Mouse (Mus musculus) forebrain, embryonic 15.5 days (tissue): ENCODE data around the gene Heatr5a. TPM values are rescaled to one million over a fixed set of nuclear protein-coding genes. Genes with fewer than 3 reads are reported as not detected.

Experiments
- ATAC-seq: fragments of 200-750 bp; cut with Nextera tagmentation; replicated peaks from 2 replicates; pipeline ENCODE4 v1.8.0; 2017; ENCODE audit warnings: mild to moderate bottlenecking, moderate TSS enrichment, moderate library complexity
- H3K27ac ChIP-seq: fragments of 300-500 bp; sonication (generic); replicated peaks from 2 replicates; pipeline ENCODE4 v1.5.1; 2015; ENCODE audit warnings: mild to moderate bottlenecking, inconsistent platforms
- H3K27me3 ChIP-seq: fragments of 300-500 bp; sonication (generic); 2 replicates; pipeline ENCODE4 v1.6.1; 2015; ENCODE audit warnings: inconsistent platforms
- H3K36me3 ChIP-seq: fragments of 300-500 bp; sonication (generic); 2 replicates; pipeline ENCODE4 v1.6.1; 2015; ENCODE audit warnings: mild to moderate bottlenecking, inconsistent platforms
- H3K4me1 ChIP-seq: fragments of 300-500 bp; sonication (generic); 2 replicates; pipeline ENCODE4 v1.6.1; 2015; ENCODE audit warnings: inconsistent platforms
- H3K4me2 ChIP-seq: fragments of 300-500 bp; sonication (generic); replicated peaks from 2 replicates; pipeline ENCODE4 v1.6.1; 2015; ENCODE audit warnings: mild to moderate bottlenecking, inconsistent platforms
- H3K4me3 ChIP-seq: fragments of 300-500 bp; sonication (generic); 2 replicates; pipeline ENCODE4 v1.5.1; 2015; ENCODE audit warnings: mild to moderate bottlenecking, inconsistent platforms
- H3K9ac ChIP-seq: fragments of 300-500 bp; sonication (generic); replicated peaks from 2 replicates; pipeline ENCODE4 v1.6.1; 2015; ENCODE audit warnings: mild to moderate bottlenecking, inconsistent platforms
- H3K9me3 ChIP-seq: fragments of 300-500 bp; sonication (generic); 2 replicates; pipeline ENCODE4 v1.6.1; 2016; ENCODE audit warnings: inconsistent platforms
- WGBS: fragments of 180-500 bp; shearing (Covaris S2); methylation state at CpG from one replicate; pipeline ENCODE4 v1.1.7; 2015; ENCODE audit warnings: mixed read lengths; 5-methylcytosine and 5-hydroxymethylcytosine counted together
- polyA plus RNA-seq: library from polyadenylated mRNA; unstranded; fragments of >200 nt; fragmentation: Nextera tagmentation; extraction: Ambion mirVana; gene quantifications from 2 replicates; pipeline ENCODE4 v1.2.1, GENCODE M21; 2015

Gene Heatr5a
- polyA plus RNA-seq, 1 experiment from 2014 or later = 5.4 TPM

- peak overlapping the region; percentile 79 for H3K4me3 ChIP-seq
- H3K4me2 ChIP-seq = peak overlapping the region; percentile 68
- H3K27ac ChIP-seq = no peak overlapping the region
- peaks cover 16% of the 10 kb centered on the region for H3K4me1 ChIP-seq
- ATAC-seq = no peak
- H3K27me3 ChIP-seq = no peaks in the 10 kb centered on the region
- H3K36me3 ChIP-seq = no peaks in the 10 kb centered on the region
- H3K9me3 ChIP-seq = no peaks in the 10 kb centered on the region
- no peak overlapping the region for H3K9ac ChIP-seq
- WGBS = 29% methylated on average over 7 of the region's 7 CpGs
These were observed 1.2 kb downstream of the Heatr5a start for GRCm38 (mm10) chr12:51969876-51970275.

- no peaks in the 10 kb centered on the region for H3K9me3 ChIP-seq
- no peak overlapping the region for H3K27ac ChIP-seq
- no peaks in the 10 kb centered on the region for H3K27me3 ChIP-seq
- H3K9ac ChIP-seq = no peak overlapping the region
- no peak for ATAC-seq
- no peak overlapping the region for H3K4me3 ChIP-seq
- H3K4me1 ChIP-seq = peaks cover 16% of the 10 kb centered on the region
- H3K4me2 ChIP-seq = no peak overlapping the region
- H3K36me3 ChIP-seq = no peaks in the 10 kb centered on the region
- 91% methylated on average over 2 of the region's 2 CpGs for WGBS
These were observed 2.0 kb downstream of the Heatr5a start for GRCm38 (mm10) chr12:51969092-51969491.

DNA sequence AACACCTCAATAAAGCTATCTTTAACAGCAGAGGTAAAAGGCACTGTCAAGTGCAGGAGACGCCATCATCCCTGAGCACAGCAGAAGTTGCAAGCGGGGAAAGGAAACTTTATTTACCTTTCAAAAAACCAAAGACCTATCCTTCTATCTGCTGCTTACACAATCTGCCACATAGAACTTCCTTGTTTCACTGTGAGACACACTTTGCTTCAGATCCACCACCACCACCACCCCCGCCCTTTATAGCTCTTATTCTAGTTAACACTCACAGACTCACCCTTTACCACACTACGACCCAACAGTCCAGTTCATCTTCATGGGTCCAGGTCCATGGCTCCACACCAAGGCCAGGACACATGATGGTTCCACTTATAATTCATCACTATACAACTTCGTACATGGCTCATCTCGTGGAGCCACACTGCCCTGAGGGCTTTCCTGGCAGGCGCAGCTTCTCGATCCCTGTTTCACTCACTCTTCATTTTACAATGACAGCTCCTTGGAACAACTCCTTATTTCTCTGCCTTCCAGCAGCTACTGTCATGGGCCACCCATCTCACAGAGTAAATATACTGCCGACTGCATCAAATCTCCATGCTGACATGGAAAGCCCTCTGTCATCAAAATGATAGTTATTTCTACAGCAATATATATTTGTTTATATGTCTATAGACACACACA, 3.1 kb downstream of the Heatr5a start:
- no peak overlapping the region for H3K4me2 ChIP-seq
- no peak overlapping the region for H3K9ac ChIP-seq
- no peaks in the 10 kb centered on the region for H3K36me3 ChIP-seq
- H3K9me3 ChIP-seq = no peaks in the 10 kb centered on the region
- no peaks in the 10 kb centered on the region for H3K27me3 ChIP-seq
- H3K4me3 ChIP-seq = no peak overlapping the region
- WGBS = 85% methylated on average over 9 of the region's 9 CpGs
- peaks cover 16% of the 10 kb centered on the region for H3K4me1 ChIP-seq
- no peak overlapping the region for H3K27ac ChIP-seq
- ATAC-seq = no peak

- no peaks in the 10 kb centered on the region for H3K9me3 ChIP-seq
- H3K27ac ChIP-seq = no peak overlapping the region
- no peak overlapping the region for H3K9ac ChIP-seq
- H3K4me3 ChIP-seq = no peak overlapping the region
- H3K4me2 ChIP-seq = no peak overlapping the region
- H3K27me3 ChIP-seq = no peaks in the 10 kb centered on the region
- WGBS = 66% methylated on average over 6 of the region's 6 CpGs
- H3K36me3 ChIP-seq = peaks cover 10% of the 10 kb centered on the region; the same call in 1 of the 2 replicates
- no peaks in the 10 kb centered on the region for H3K4me1 ChIP-seq
- no peak for ATAC-seq
These were observed 13.5 kb downstream of the Heatr5a start for GRCm38 (mm10) chr12:51957626-51958025.

DNA sequence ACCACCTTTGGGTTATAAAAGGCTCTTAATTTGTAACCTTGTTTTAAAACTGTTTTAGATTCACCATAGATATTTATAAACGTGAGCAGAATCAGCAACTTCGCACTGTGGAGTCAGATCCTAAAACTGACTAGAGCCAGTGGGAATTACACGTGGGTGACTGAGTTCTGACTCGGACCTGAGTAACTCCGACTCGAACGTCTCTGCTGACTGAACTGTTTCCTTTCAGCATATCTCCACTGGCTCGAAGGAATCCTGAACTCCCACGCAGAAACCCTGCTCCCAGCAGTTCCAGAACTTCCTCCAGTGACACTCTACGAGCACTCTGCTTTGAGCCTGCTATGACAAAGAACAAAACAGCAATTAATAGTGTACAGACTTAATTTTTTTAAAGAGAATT, 18.8 kb downstream of the Heatr5a start:
- no peaks in the 10 kb centered on the region for H3K9me3 ChIP-seq
- no peak overlapping the region for H3K4me3 ChIP-seq
- 83% methylated on average over 10 of the region's 10 CpGs for WGBS
- peaks cover 33% of the 10 kb centered on the region for H3K36me3 ChIP-seq
- H3K27me3 ChIP-seq = no peaks in the 10 kb centered on the region
- no peak for ATAC-seq
- H3K9ac ChIP-seq = no peak overlapping the region
- no peak overlapping the region for H3K4me2 ChIP-seq
- H3K4me1 ChIP-seq = no peaks in the 10 kb centered on the region
- H3K27ac ChIP-seq = no peak overlapping the region

- Histone ChIP-seq H3K9me3 (no peaks in the 10 kb centered on the region), H3K9ac (no peak overlapping the region), H3K4me2 (no peak overlapping the region), H3K36me3 (peaks cover 26% of the 10 kb centered on the region), H3K27me3 (no peaks in the 10 kb centered on the region), H3K27ac (no peak overlapping the region), H3K4me3 (no peak overlapping the region), H3K4me1 (peaks cover 3% of the 10 kb centered on the region; the same call in 1 of the 2 replicates)
- 91% methylated on average over 10 of the region's 10 CpGs for WGBS
- ATAC-seq = no peak
These were observed 23.6 kb downstream of the Heatr5a start for GRCm38 (mm10) chr12:51947498-51947945.

DNA sequence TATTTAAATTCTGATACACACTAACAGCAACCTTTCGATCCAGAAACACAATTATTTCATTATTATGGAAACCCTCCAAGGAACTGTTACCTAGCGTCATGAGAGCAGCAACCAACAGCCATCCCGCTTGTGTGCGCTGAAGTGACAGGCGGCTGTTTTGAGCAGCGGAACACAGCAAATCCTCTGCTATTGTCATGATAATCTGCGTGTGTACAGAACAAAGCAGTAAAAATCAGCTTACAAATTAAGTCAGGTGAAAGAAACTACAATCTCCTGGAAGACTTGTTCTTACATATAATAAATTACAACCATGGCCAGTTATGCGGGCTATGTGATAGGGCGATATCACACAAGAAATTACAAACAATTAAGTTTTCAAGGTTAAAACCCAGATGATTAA, 25.8 kb downstream of the Heatr5a start:
- Histone ChIP-seq H3K27ac (no peak overlapping the region), H3K4me2 (no peak overlapping the region), H3K27me3 (no peaks in the 10 kb centered on the region), H3K36me3 (peaks cover 17% of the 10 kb centered on the region), H3K9ac (no peak overlapping the region), H3K4me1 (peaks cover 3% of the 10 kb centered on the region; the same call in 1 of the 2 replicates), H3K9me3 (no peaks in the 10 kb centered on the region), H3K4me3 (no peak overlapping the region)
- no peak for ATAC-seq
- 27% methylated on average over 9 of the region's 9 CpGs for WGBS

DNA sequence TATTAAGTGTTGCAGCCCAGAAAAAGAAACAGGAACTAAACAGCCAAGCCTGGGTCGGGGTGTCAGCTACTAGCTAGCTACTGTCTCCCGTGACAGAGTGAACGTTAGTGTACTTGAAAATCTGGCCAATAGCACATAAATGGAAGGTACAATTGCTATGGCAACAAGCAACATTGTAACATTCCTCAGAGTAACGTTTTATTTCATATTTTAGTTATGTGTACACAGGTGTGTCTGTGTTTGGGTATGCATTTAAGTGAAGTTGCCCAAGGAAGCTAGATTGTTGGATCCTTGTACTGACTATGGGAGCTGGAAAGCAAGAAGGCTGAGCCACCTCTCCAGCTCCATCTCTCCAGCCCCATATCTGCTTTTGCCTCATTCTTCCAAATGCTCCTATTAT, 31.3 kb downstream of the Heatr5a start:
- H3K4me3 ChIP-seq = no peak overlapping the region
- ATAC-seq = no peak
- H3K27ac ChIP-seq = no peak overlapping the region
- no peaks in the 10 kb centered on the region for H3K27me3 ChIP-seq
- no peak overlapping the region for H3K4me2 ChIP-seq
- 90% methylated on average over 4 of the region's 4 CpGs for WGBS
- H3K9me3 ChIP-seq = no peaks in the 10 kb centered on the region
- 0 out of 2 replicates have a peak, but pooled peaks cover 5% of the 10 kb centered on the region for H3K36me3 ChIP-seq
- H3K4me1 ChIP-seq = no peaks in the 10 kb centered on the region
- no peak overlapping the region for H3K9ac ChIP-seq

DNA sequence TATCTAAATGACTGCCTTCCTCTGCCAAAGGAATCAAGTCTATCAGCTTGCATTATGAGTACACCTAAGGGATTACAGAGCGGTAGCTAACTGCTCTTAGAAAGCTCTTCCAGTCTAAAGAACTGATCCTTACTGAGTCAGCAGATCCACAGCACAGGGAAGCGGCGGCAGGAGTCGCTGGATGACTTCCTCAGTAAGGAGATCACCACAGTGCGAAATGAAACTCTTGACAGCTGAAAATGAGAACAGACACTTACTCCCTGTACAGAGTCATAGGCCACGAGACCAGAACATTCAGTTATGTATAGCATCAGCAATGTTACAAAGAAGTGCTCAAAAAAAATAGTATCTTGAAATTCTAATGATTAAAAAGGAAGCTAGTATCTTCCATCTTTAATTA, 33.2 kb downstream of the Heatr5a start:
- H3K4me1 ChIP-seq = no peaks in the 10 kb centered on the region
- no peak overlapping the region for H3K27ac ChIP-seq
- no peaks in the 10 kb centered on the region for H3K27me3 ChIP-seq
- H3K9ac ChIP-seq = no peak overlapping the region
- no peak overlapping the region for H3K4me3 ChIP-seq
- H3K36me3 ChIP-seq = 0 out of 2 replicates have a peak, but pooled peaks cover 5% of the 10 kb centered on the region
- no peak for ATAC-seq
- WGBS = 82% methylated on average over 6 of the region's 6 CpGs
- no peaks in the 10 kb centered on the region for H3K9me3 ChIP-seq
- H3K4me2 ChIP-seq = no peak overlapping the region

DNA sequence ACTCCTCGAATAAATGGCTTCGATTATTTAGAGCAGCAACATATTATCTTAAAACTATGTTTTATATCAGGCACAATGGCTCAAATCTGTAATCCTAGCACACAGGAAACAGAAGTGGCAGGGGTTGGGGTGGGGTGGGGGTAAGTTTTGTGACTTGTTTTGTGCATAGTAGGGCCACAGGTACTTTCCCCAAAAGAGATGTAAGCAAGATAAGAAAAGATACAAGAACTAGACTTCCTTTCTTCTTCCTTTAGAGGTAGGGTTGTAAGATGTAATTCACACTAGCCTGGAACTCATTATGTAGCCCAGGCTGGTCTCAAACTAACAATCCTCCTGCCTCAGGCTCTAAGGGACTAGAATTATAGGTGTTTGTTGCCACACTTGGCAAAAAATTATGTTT, 41.5 kb downstream of the Heatr5a start:
- WGBS = 97% methylated on average over 2 of the region's 2 CpGs
- Histone ChIP-seq H3K27ac (no peak overlapping the region), H3K9ac (no peak overlapping the region), H3K4me1 (no peaks in the 10 kb centered on the region), H3K27me3 (no peaks in the 10 kb centered on the region), H3K4me2 (no peak overlapping the region), H3K36me3 (no peaks in the 10 kb centered on the region), H3K9me3 (no peaks in the 10 kb centered on the region), H3K4me3 (no peak overlapping the region)
- ATAC-seq = no peak

DNA sequence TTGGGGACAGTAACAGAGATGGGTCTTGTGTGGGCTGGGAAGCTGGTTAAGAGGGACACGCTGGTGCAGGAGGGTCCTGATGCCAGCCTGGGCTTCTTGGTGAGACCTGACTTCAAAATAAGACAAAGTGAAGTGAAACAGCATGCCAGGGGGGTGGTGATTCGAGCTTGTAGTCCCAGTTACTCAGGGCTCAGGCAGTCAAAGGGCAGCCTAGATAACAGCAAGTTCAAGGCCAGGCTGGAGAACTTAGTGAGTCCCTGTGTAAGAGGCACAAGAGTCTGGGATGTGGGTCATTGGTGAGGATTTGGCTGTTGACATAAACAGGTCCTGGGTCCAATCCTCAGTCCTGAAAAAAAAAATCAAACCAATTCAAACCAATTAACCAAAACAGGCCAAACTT, 53.9 kb downstream of the Heatr5a start:
- Histone ChIP-seq H3K4me2 (no peak overlapping the region), H3K36me3 (no peaks in the 10 kb centered on the region), H3K4me1 (no peaks in the 10 kb centered on the region), H3K4me3 (no peak overlapping the region), H3K9ac (no peak overlapping the region), H3K27me3 (no peaks in the 10 kb centered on the region), H3K27ac (no peak overlapping the region), H3K9me3 (no peaks in the 10 kb centered on the region)
- 81% methylated on average over 2 of the region's 2 CpGs for WGBS
- no peak for ATAC-seq

- ATAC-seq = no peak
- Histone ChIP-seq H3K9me3 (no peaks in the 10 kb centered on the region), H3K27me3 (no peaks in the 10 kb centered on the region), H3K27ac (no peak overlapping the region), H3K4me3 (no peak overlapping the region), H3K4me1 (no peaks in the 10 kb centered on the region), H3K4me2 (no peak overlapping the region), H3K36me3 (no peaks in the 10 kb centered on the region), H3K9ac (no peak overlapping the region)
- 93% methylated on average over 12 of the region's 12 CpGs for WGBS
These were observed 56.0 kb downstream of the Heatr5a start for GRCm38 (mm10) chr12:51914903-51915670.
